Mouse (Mus musculus): ENCODE measurements around the gene Orai2. TPM values are rescaled to one million over a fixed set of nuclear protein-coding genes. Genes with fewer than 3 reads are reported as not detected.

Gene Orai2
- total and polyA plus RNA-seq, 3 experiments = 7.3 to 8.8 (median 7.4) TPM

- dilution Hi-C loops (cut with MboI; ENCODE audit: extremely low pct_ligation_motif_present, extremely low pct_unique_long_range_greater_than_20kb, low sequenced_read_pairs) (no loop called here), in situ Hi-C loops (cut with MboI; ENCODE audit: low pct_ligation_motif_present, low pct_unique_long_range_greater_than_20kb, low sequenced_read_pairs) (loop anchor here (5.0 kb wide), 2 partner anchors 40 to 55 kb away; partner anchors contain the start of gene Rasa4)
- H3K79me2 ChIP-seq (replicated peaks; ENCODE audit: control insufficient read depth, extremely low read depth, insufficient read depth, poor library complexity, severe bottlenecking) = peaks cover 11% of the 10 kb centered on the region
- TF ChIP-seq EP300 (IDR thresholded peaks at IDR 0.05; ENCODE audit: low read length) (no peak), TCF12 (IDR thresholded peaks at IDR 0.05; ENCODE audit: low read depth, low read length) (no peak), USF1 (IDR thresholded peaks at IDR 0.05; ENCODE audit: low read depth, low read length) (no peak), JUN (IDR thresholded peaks at IDR 0.05; ENCODE audit: insufficient read depth, low read depth, low read length) (no peak), NELFE (IDR thresholded peaks at IDR 0.05; ENCODE audit: low read depth, low read length) (no peak), SMC3 (IDR thresholded peaks at IDR 0.05; ENCODE audit: low read depth, low read length) (peak; percentile 26; the same call in 1 of the 2 replicates), CHD2 (IDR thresholded peaks at IDR 0.05; ENCODE audit: low read length) (no peak), ZMIZ1 (IDR thresholded peaks at IDR 0.05; ENCODE audit: low read depth, low read length) (no peak), USF2 (conservative IDR thresholded peaks at IDR 0.05; ENCODE audit: low read depth, low read length) (no peak), JUND (conservative IDR thresholded peaks at IDR 0.05; ENCODE audit: low read depth, low read length) (no peak), BHLHE40 (IDR thresholded peaks at IDR 0.05; ENCODE audit: low read depth, low read length) (no peak), ELF1 (IDR thresholded peaks at IDR 0.05; ENCODE audit: low read depth, low read length) (no peak), SIN3A (IDR thresholded peaks at IDR 0.05; ENCODE audit: low read length) (no peak), ETS1 (conservative IDR thresholded peaks at IDR 0.05; ENCODE audit: low read depth, low read length) (no peak), TBP (conservative IDR thresholded peaks at IDR 0.05; ENCODE audit: low read depth, low read length) (no peak), HCFC1 (IDR thresholded peaks at IDR 0.05; ENCODE audit: low read depth, low read length) (no peak), IRF4 (IDR thresholded peaks at IDR 0.05; ENCODE audit: low read depth, low read length) (no peak), GABPA (IDR thresholded peaks at IDR 0.05; ENCODE audit: insufficient replicate concordance, low read depth, low read length) (no peak), KAT2A (IDR thresholded peaks at IDR 0.05; ENCODE audit: insufficient replicate concordance, low read length) (no peak), ZKSCAN1 (IDR thresholded peaks at IDR 0.05; ENCODE audit: borderline replicate concordance, low read depth, low read length) (no peak), MXI1 (IDR thresholded peaks at IDR 0.05; ENCODE audit: low read depth, low read length) (no peak), MAX (IDR thresholded peaks at IDR 0.05; ENCODE audit: low read length) (peak; percentile 23; the same call in 1 of the 2 replicates), ZNF384 (IDR thresholded peaks at IDR 0.05; ENCODE audit: low read depth, low read length) (peak; percentile 87), MEF2A (IDR thresholded peaks at IDR 0.05; ENCODE audit: borderline replicate concordance, low read depth, low read length) (no peak), NRF1 (IDR thresholded peaks at IDR 0.05; ENCODE audit: low read depth, low read length) (no peak), MYC (IDR thresholded peaks at IDR 0.05; ENCODE audit: low read depth, low read length) (peak; percentile 69; the same call in 1 of the 2 replicates), MAZ (IDR thresholded peaks at IDR 0.05; ENCODE audit: low read depth, low read length) (no peak), PAX5 (IDR thresholded peaks at IDR 0.05; ENCODE audit: low read length) (no peak), E2F4 (IDR thresholded peaks at IDR 0.05; ENCODE audit: insufficient replicate concordance, low read depth, low read length) (no peak), RCOR1 (conservative IDR thresholded peaks at IDR 0.05; ENCODE audit: low read depth, low read length) (no peak), CHD1 (IDR thresholded peaks at IDR 0.05; ENCODE audit: low read depth, low read length) (no peak), RAD21 (IDR thresholded peaks at IDR 0.05; ENCODE audit: low read depth, low read length) (peak; percentile 50), POLR2AphosphoS2 (IDR thresholded peaks at IDR 0.05; ENCODE audit: low read depth, low read length) (no peak), MAFK (IDR thresholded peaks at IDR 0.05; ENCODE audit: insufficient replicate concordance, low read length) (no peak), CTCF (conservative IDR thresholded peaks at IDR 0.05 in 1 of 2, IDR thresholded peaks at IDR 0.05 in 1 of 2; ENCODE audit: low read depth in 2 of 2, low read length in 2 of 2) (peak; percentile 41 to 73; a peak in 3 of 4 replicates), ZC3H11A (IDR thresholded peaks at IDR 0.05; ENCODE audit: low read depth, low read length) (no peak)
- no peak overlapping the region for H3K4me3 ChIP-seq (replicated peaks in 1 of 3; ENCODE audit: low read depth in 2 of 3, low read length in 2 of 3, poor library complexity in 1 of 3)
- peak; percentile 81 for DNase-seq (ENCODE audit: extremely low read depth)
- H3K36me3 ChIP-seq (replicated peaks in 1 of 2; ENCODE audit: control insufficient read depth in 1 of 2, insufficient read depth in 1 of 2, low read length in 1 of 2) = peaks cover 38 to 64% of the 10 kb centered on the region in 2 experiments
- H3K27me3 ChIP-seq (replicated peaks) = no peaks in the 10 kb centered on the region
- H3K4me2 ChIP-seq (ENCODE audit: insufficient read depth, low read depth, poor library complexity, severe bottlenecking) = peak overlapping the region; percentile 60; the same call in 1 of the 2 replicates
- peaks cover 6 to 20% of the 10 kb centered on the region in 2 experiments for H3K4me1 ChIP-seq (ENCODE audit: control insufficient read depth in 1 of 2, insufficient read depth in 2 of 2)
- no peak overlapping the region for H3K27ac ChIP-seq (ENCODE audit: insufficient read depth, low read depth)
- no peak overlapping the region for H3K9ac ChIP-seq (ENCODE audit: insufficient read depth, low read depth)
- peaks cover 4% of the 10 kb centered on the region for H3K9me3 ChIP-seq (replicated peaks; ENCODE audit: low read length)
Observed at GRCm38 (mm10) chr5:136137658-136138274, 32.7 kb downstream of the Orai2 start.

All from CH12.LX (cell line).